Mouse (Mus musculus) midbrain, embryonic 14.5 days (tissue): Measurements from ENCODE around the gene Zgrf1. TPM values are rescaled to one million over a fixed set of nuclear protein-coding genes. Genes with fewer than 3 reads are reported as not detected.

Experiments
- ATAC-seq: fragments of 200-750 bp; cut with Nextera tagmentation; 2 replicates; pipeline ENCODE4 v1.8.0; 2017; ENCODE audit warnings: moderate number of reproducible peaks, moderate library complexity; ENCODE audit not compliant: low FRiP score, low TSS enrichment
- DNase-seq: peaks from one replicate; pipeline ENCODE4 v3.0.0-alpha.2; 2015
- H3K27ac ChIP-seq: fragments of 300-500 bp; sonication (generic); replicated peaks from 2 replicates; pipeline ENCODE4 v1.5.1; 2014; ENCODE audit warnings: mild to moderate bottlenecking, low read depth, low read length, moderate library complexity
- H3K27me3 ChIP-seq: fragments of 300-500 bp; sonication (generic); 2 replicates; pipeline ENCODE4 v1.6.1; 2014; ENCODE audit warnings: low read length, control low read depth, mixed read lengths; ENCODE audit not compliant: control insufficient read depth, insufficient read depth
- H3K36me3 ChIP-seq: fragments of 300-500 bp; sonication (generic); 2 replicates; pipeline ENCODE4 v1.6.1; 2014; ENCODE audit warnings: low read length, control low read depth; ENCODE audit not compliant: control insufficient read depth, insufficient read depth
- H3K4me1 ChIP-seq: fragments of 300-500 bp; sonication (generic); 2 replicates; pipeline ENCODE4 v1.6.1; 2014; ENCODE audit warnings: mild to moderate bottlenecking, antibody characterized with exemption, low read length, control low read depth; ENCODE audit not compliant: control insufficient read depth, insufficient read depth
- H3K4me2 ChIP-seq: fragments of 300-500 bp; sonication (generic); 2 replicates; pipeline ENCODE4 v1.6.1; 2014; ENCODE audit warnings: mild to moderate bottlenecking, low read length, moderate library complexity
- H3K4me3 ChIP-seq: fragments of 300-500 bp; sonication (generic); replicated peaks from 2 replicates; pipeline ENCODE4 v1.5.1; 2014; ENCODE audit warnings: low read depth, low read length
- H3K9ac ChIP-seq: fragments of 300-500 bp; sonication (generic); replicated peaks from 2 replicates; pipeline ENCODE4 v1.6.1; 2014; ENCODE audit warnings: mild to moderate bottlenecking, low read length, moderate library complexity
- H3K9me3 ChIP-seq: fragments of 300-500 bp; sonication (generic); 2 replicates; pipeline ENCODE4 v1.6.1; 2016; ENCODE audit warnings: low read length, control low read depth, mixed read lengths; ENCODE audit not compliant: control insufficient read depth
- WGBS: fragments of 180-500 bp; shearing (Covaris S2); extraction: QIAGEN DNeasy Blood & Tissue Kit; methylation state at CpG from one replicate; pipeline ENCODE4 v1.1.7; 2014; 5-methylcytosine and 5-hydroxymethylcytosine counted together
- polyA plus RNA-seq: library from polyadenylated mRNA; unstranded; fragments of >200 nt; fragmentation: Nextera tagmentation; extraction: Ambion mirVana; gene quantifications from 2 replicates; pipeline ENCODE4 v1.2.1, GENCODE M21; 2014

Gene Zgrf1
- polyA plus RNA-seq, 1 experiment from 2014 or later, result 3.9 TPM

- peak overlapping the region; percentile 88 for H3K4me2 ChIP-seq
- H3K4me3 ChIP-seq, result no peak overlapping the region
- H3K9me3 ChIP-seq, result no peaks in the 10 kb centered on the region
- no peak for ATAC-seq
- 0% methylated on average over 10 of the region's 10 CpGs for WGBS
- DNase-seq, result no peak
- H3K4me1 ChIP-seq, result peaks cover 37% of the 10 kb centered on the region; the same call in 1 of the 2 replicates
- no peaks in the 10 kb centered on the region for H3K36me3 ChIP-seq
- no peak overlapping the region for H3K27ac ChIP-seq
- H3K9ac ChIP-seq, result no peak overlapping the region
- peaks cover 70% of the 10 kb centered on the region for H3K27me3 ChIP-seq
Observed at GRCm38 (mm10) chr3:127631582-127631981, 78.3 kb downstream of the Zgrf1 start.

- peaks cover 71% of the 10 kb centered on the region for H3K27me3 ChIP-seq
Observed at GRCm38 (mm10) chr3:127632531-127632930, 79.2 kb downstream of the Zgrf1 start.

GRCm38 (mm10) chr3:127633080-127634032 lies 80.1 kb downstream of the Zgrf1 start, which contains the start of gene Neurog2:
Gene Neurog2, plus strand, starts transcription at chr3:127633135.
- Histone ChIP-seq H3K4me3 (peak within 1 kb of the TSS; percentile 53), H3K36me3 (no peaks in the 10 kb centered on the region), H3K9ac (peak within 1 kb of the TSS; percentile 54), H3K27me3 (peaks cover 71% of the 10 kb centered on the region), H3K4me1 (peaks cover 26% of the 10 kb centered on the region; the same call in 1 of the 2 replicates), H3K27ac (peak within 1 kb of the TSS; percentile 80), H3K9me3 (no peaks in the 10 kb centered on the region), H3K4me2 (peak within 1 kb of the TSS; percentile 88)
- ATAC-seq, result peak; percentile 53
- peak; percentile 71 for DNase-seq
- under 1% methylated on average over 92 of the region's 92 CpGs for WGBS

More at GRCm38 (mm10) chr3:127632531-127632930, 79.2 kb downstream of the Zgrf1 start:
- H3K9ac ChIP-seq, result peak overlapping the region; percentile 54; the same call in 1 of the 2 replicates
- H3K4me1 ChIP-seq, result peaks cover 33% of the 10 kb centered on the region; the same call in 1 of the 2 replicates
- peak overlapping the region; percentile 88 for H3K4me2 ChIP-seq
- H3K36me3 ChIP-seq, result no peaks in the 10 kb centered on the region
- ATAC-seq (peak; percentile 80), DNase-seq (peak; percentile 91)
- H3K27ac ChIP-seq, result peak overlapping the region; percentile 80
- H3K4me3 ChIP-seq, result peak overlapping the region; percentile 53
- WGBS, result under 1% methylated on average over 31 of the region's 32 CpGs
- no peaks in the 10 kb centered on the region for H3K9me3 ChIP-seq

- Histone ChIP-seq H3K9ac (peak overlapping the region; percentile 54), H3K4me3 (peak overlapping the region; percentile 53), H3K36me3 (no peaks in the 10 kb centered on the region), H3K9me3 (no peaks in the 10 kb centered on the region), H3K27ac (peak overlapping the region; percentile 80), H3K4me1 (peaks cover 19% of the 10 kb centered on the region; the same call in 1 of the 2 replicates), H3K27me3 (peaks cover 70% of the 10 kb centered on the region), H3K4me2 (peak overlapping the region; percentile 88)
- ATAC-seq, result peak; percentile 76
- 0% methylated on average over 58 of the region's 58 CpGs for WGBS
- peak; percentile 92 for DNase-seq
Observed at GRCm38 (mm10) chr3:127634101-127634983, 81.1 kb downstream of the Zgrf1 start.

GRCm38 (mm10) chr3:127634984-127635349 lies 81.7 kb downstream of the Zgrf1 start:
- Histone ChIP-seq H3K4me3 (peak overlapping the region; percentile 53), H3K27ac (0 out of 2 replicates have a peak overlapping the region, but pooled peaks have one; percentile 80), H3K36me3 (no peaks in the 10 kb centered on the region), H3K27me3 (peaks cover 66% of the 10 kb centered on the region), H3K4me1 (peaks cover 24% of the 10 kb centered on the region; the same call in 1 of the 2 replicates), H3K9ac (0 out of 2 replicates have a peak overlapping the region, but pooled peaks have one; percentile 1), H3K9me3 (no peaks in the 10 kb centered on the region), H3K4me2 (peak overlapping the region; percentile 88)
- DNase-seq (no peak), ATAC-seq (peak; percentile 0; the same call in 1 of the 2 replicates)
- 0% methylated on average over 3 of the region's 3 CpGs for WGBS

- DNase-seq, result peak; percentile 82
- H3K36me3 ChIP-seq, result no peaks in the 10 kb centered on the region
- H3K9me3 ChIP-seq, result no peaks in the 10 kb centered on the region
- no peak overlapping the region for H3K4me3 ChIP-seq
- peak; percentile 82 for ATAC-seq
- under 1% methylated on average over 36 of the region's 36 CpGs for WGBS
- H3K9ac ChIP-seq, result 0 out of 2 replicates have a peak overlapping the region, but pooled peaks have one; percentile 12
- H3K4me1 ChIP-seq, result peaks cover 26% of the 10 kb centered on the region
- H3K27ac ChIP-seq, result no peak overlapping the region
- peaks cover 75% of the 10 kb centered on the region for H3K27me3 ChIP-seq
- peak overlapping the region; percentile 40 for H3K4me2 ChIP-seq
Observed at GRCm38 (mm10) chr3:127639875-127640761, 86.8 kb downstream of the Zgrf1 start.

- Histone ChIP-seq H3K4me2 (peak overlapping the region; percentile 40), H3K27me3 (peaks cover 77% of the 10 kb centered on the region), H3K9me3 (no peaks in the 10 kb centered on the region), H3K4me1 (peaks cover 26% of the 10 kb centered on the region), H3K9ac (no peak overlapping the region), H3K36me3 (no peaks in the 10 kb centered on the region), H3K27ac (no peak overlapping the region), H3K4me3 (peak overlapping the region; percentile 17)
- ATAC-seq (0 out of 2 replicates have a peak, but pooled peaks have one; percentile 42), DNase-seq (peak; percentile 56)
- WGBS, result 2% methylated on average over 37 of the region's 37 CpGs
Observed at GRCm38 (mm10) chr3:127640762-127641700, 87.7 kb downstream of the Zgrf1 start.
